Mouse (Mus musculus) stomach, postnatal 0 days (tissue): ENCODE results near the gene Rimklb. TPM values are rescaled to one million over a fixed set of nuclear protein-coding genes. Genes with fewer than 3 reads are reported as not detected.
"Not testable (repeated sequence)": the region's sequence is repeated elsewhere in the genome, so short reads cannot be mapped to it uniquely, and the experiment has no call there.

Source experiments
- ATAC-seq: fragments of 200-750 bp; cut with Nextera tagmentation; 2 replicates; pipeline ENCODE4 v1.8.0; 2017; ENCODE audit not compliant: low FRiP score, low TSS enrichment
- DNase-seq: peaks from one replicate; pipeline ENCODE4 v3.0.0-alpha.2; 2016; ENCODE audit warnings: low spot score
- H3K27ac ChIP-seq: fragments of 300-500 bp; sonication (generic); replicated peaks from 2 replicates; pipeline ENCODE4 v1.5.1; 2014; ENCODE audit warnings: mild to moderate bottlenecking, control low read depth
- H3K27me3 ChIP-seq: fragments of 300-500 bp; sonication (generic); 2 replicates; pipeline ENCODE4 v1.6.1; 2014; ENCODE audit warnings: low read length; ENCODE audit not compliant: control insufficient read depth, insufficient read depth
- H3K36me3 ChIP-seq: fragments of 300-500 bp; sonication (generic); 2 replicates; pipeline ENCODE4 v1.6.1; 2014; ENCODE audit warnings: low read length, mixed read lengths; ENCODE audit not compliant: control insufficient read depth, insufficient read depth
- H3K4me1 ChIP-seq: fragments of 300-500 bp; sonication (generic); replicated peaks from 2 replicates; pipeline ENCODE4 v1.6.1; 2014; ENCODE audit warnings: antibody characterized with exemption; ENCODE audit not compliant: control insufficient read depth, insufficient read depth
- H3K4me2 ChIP-seq: fragments of 300-500 bp; sonication (generic); replicated peaks from 2 replicates; pipeline ENCODE4 v1.6.1; 2014; ENCODE audit warnings: low read depth, mild to moderate bottlenecking, control low read depth, moderate library complexity
- H3K4me3 ChIP-seq: fragments of 300-500 bp; sonication (generic); 2 replicates; pipeline ENCODE4 v1.5.1; 2014; ENCODE audit warnings: low read depth, low read length, control low read depth
- H3K9ac ChIP-seq: fragments of 300-500 bp; sonication (generic); 2 replicates; pipeline ENCODE4 v1.6.1; 2014; ENCODE audit warnings: mild to moderate bottlenecking, low read length, control low read depth, mixed read lengths
- H3K9me3 ChIP-seq: fragments of 300-500 bp; sonication (generic); 2 replicates; pipeline ENCODE4 v1.6.1; 2016; ENCODE audit warnings: low read length; ENCODE audit not compliant: control insufficient read depth
- CTCF ChIP-seq: IDR thresholded peaks from 2 replicates; pipeline ENCODE4 v1.5.1; 2016; ENCODE audit warnings: antibody characterized with exemption, low read depth, mild to moderate bottlenecking, moderate library complexity
- EP300 ChIP-seq: optimal IDR thresholded peaks from 2 replicates; pipeline ENCODE3; 2016; ENCODE audit warnings: antibody characterized with exemption
- WGBS: fragments of 180-500 bp; shearing (Covaris S2); extraction: QIAGEN DNeasy Blood & Tissue Kit; methylation state at CpG from one replicate; pipeline ENCODE4 v1.1.7; 2014; 5-methylcytosine and 5-hydroxymethylcytosine counted together
- polyA plus RNA-seq: library from polyadenylated mRNA; unstranded; fragments of >200 nt; fragmentation: Nextera tagmentation; extraction: Ambion mirVana; gene quantifications from 2 replicates; pipeline ENCODE4 v1.2.1, GENCODE M21; 2015

The Rimklb gene
- polyA plus RNA-seq, 1 experiment from 2014 or later, result 2.4 TPM

DNA sequence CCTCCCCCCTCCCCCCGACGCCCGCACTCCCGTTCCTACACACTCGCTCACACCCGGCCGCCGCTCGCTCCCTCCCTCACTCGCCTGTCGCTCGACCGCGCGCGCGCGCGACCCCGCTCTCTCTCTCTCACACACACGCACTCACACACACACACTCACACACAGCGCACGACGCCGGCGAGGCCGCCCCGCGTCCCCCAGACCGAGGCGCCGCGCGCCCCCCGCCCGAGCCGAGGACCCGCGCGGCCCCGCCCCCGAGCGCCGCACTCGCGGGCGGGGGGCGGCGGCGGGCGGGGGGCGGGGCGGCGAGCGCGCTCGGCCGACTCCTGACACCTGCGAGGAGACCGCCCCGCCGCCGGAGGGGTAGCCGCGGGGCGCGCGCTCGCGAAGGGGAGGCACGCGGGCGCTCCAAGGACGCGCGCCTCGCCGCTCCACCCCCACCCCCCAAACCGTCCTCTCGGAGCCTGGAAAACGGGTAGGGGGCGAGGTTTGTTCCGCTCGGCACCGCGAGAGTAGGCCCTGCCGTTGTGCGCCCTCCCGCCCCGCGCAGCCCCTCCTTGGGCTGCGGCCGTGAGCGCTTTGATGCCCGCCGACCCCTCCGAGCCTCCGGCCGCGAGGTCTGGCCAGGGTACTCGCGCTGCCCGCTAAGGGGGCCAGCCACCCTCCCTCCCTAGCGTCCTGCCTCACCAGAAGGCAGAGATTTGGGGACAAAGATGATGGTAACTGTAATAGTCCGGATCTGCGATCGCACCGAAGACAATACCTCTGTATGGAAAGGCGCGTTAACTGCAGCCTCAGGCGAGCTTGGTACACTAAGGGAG is 12.1 kb downstream of the Rimklb start:
- TF ChIP-seq CTCF (no peak), EP300 (no peak)
- Histone ChIP-seq H3K9ac (peak overlapping the region; percentile 59), H3K4me1 (0 out of 2 replicates have a peak, but pooled peaks cover 4% of the 10 kb centered on the region), H3K9me3 (no peaks in the 10 kb centered on the region), H3K27ac (no peak overlapping the region), H3K27me3 (peaks cover 5% of the 10 kb centered on the region; the same call in 1 of the 2 replicates), H3K4me2 (peak overlapping the region; percentile 93), H3K36me3 (no peaks in the 10 kb centered on the region), H3K4me3 (peak overlapping the region; percentile 63)
- WGBS, result 1% methylated on average over 58 of the region's 111 CpGs
- ATAC-seq, result peak; percentile 72
- DNase-seq, result peak; percentile 60

GRCm38 (mm10) chr6:122485401-122486296 is 12.9 kb downstream of the Rimklb start:
- Histone ChIP-seq H3K4me2 (peak overlapping the region; percentile 93), H3K4me3 (peak overlapping the region; percentile 63), H3K9me3 (no peaks in the 10 kb centered on the region), H3K4me1 (no peaks in the 10 kb centered on the region), H3K27me3 (peaks cover 5% of the 10 kb centered on the region; the same call in 1 of the 2 replicates), H3K9ac (peak overlapping the region; percentile 59), H3K27ac (no peak overlapping the region), H3K36me3 (no peaks in the 10 kb centered on the region)
- WGBS, result 3% methylated on average over 44 of the region's 91 CpGs
- peak; percentile 65 for ATAC-seq
- DNase-seq, result peak; percentile 23
- TF ChIP-seq EP300, result no peak
- no peak for TF ChIP-seq CTCF

DNA sequence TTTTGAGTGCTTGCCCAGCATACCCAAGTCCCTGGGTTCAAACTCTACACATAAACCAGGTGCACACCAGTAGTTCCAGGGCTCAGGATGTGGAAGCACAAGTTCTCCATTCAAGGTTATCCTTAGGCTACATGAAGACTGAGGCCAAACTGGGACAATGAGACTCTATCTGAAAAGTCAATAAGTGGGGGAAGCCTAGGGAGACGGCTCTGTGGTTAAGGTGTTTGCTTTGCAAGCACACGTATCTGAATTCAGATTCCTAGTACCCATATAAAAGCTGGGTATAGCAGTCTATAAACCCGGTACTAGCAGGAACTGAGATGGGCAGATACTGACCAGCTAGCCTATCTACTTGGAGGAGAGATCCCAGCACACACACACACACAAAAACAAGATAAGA is 20.5 kb downstream of the Rimklb start:
- DNase-seq (no peak), ATAC-seq (0 out of 2 replicates have a peak, but pooled peaks have one; percentile 35)
- Histone ChIP-seq H3K9ac (no peak overlapping the region), H3K9me3 (no peaks in the 10 kb centered on the region), H3K36me3 (no peaks in the 10 kb centered on the region), H3K4me2 (no peak overlapping the region), H3K27ac (no peak overlapping the region), H3K4me1 (no peaks in the 10 kb centered on the region), H3K4me3 (no peak overlapping the region), H3K27me3 (no peaks in the 10 kb centered on the region)
- WGBS, result 49% methylated on average over 3 of the region's 3 CpGs
- no peak for TF ChIP-seq EP300

DNA sequence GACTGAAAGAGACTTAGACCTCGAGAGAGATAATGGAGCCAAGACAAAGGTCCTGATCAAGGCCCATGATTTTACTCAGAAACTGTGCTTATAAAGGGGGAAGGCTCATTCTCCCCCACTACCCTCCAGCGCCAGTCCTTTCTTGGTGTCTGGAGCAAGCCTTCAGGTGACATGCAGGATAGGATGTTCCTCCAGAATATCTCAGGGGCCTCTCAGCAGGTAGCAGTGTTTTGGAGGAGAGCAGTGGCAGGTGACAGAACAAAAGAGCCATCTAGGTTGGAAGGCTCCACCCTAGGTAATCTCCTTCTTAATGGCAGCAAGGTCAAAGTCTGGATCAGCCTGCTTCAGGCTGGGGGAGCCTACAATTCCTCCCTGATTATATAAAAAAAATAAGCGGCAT is 27.1 kb downstream of the Rimklb start:
- not testable (repeated sequence) for H3K27ac ChIP-seq, H3K4me1 ChIP-seq, DNase-seq, ATAC-seq, H3K4me3 ChIP-seq, H3K4me2 ChIP-seq, H3K9me3 ChIP-seq, H3K27me3 ChIP-seq, H3K9ac ChIP-seq, H3K36me3 ChIP-seq
- WGBS, result 82% methylated on average over 3 of the region's 3 CpGs

- ATAC-seq, result no peak
- no peak overlapping the region for H3K4me3 ChIP-seq
- H3K9me3 ChIP-seq, result no peaks in the 10 kb centered on the region
- no peaks in the 10 kb centered on the region for H3K27me3 ChIP-seq
- H3K4me2 ChIP-seq, result no peak overlapping the region
- WGBS, result 94% methylated on average over 2 of the region's 2 CpGs
- no peak overlapping the region for H3K27ac ChIP-seq
- H3K9ac ChIP-seq, result no peak overlapping the region
- H3K36me3 ChIP-seq, result no peaks in the 10 kb centered on the region
- no peaks in the 10 kb centered on the region for H3K4me1 ChIP-seq
- no peak for DNase-seq
- TF ChIP-seq EP300, result no peak
- TF ChIP-seq CTCF, result no peak
These were observed 28.3 kb downstream of the Rimklb start for GRCm38 (mm10) chr6:122470240-122470639.
